Mouse (Mus musculus): ENCODE measurements around the gene Serpinb9e. TPM values are rescaled to one million over a fixed set of nuclear protein-coding genes. Genes with fewer than 3 reads are reported as not detected.
"Not testable (repeated sequence)": the region's sequence is repeated elsewhere in the genome, so short reads cannot be mapped to it uniquely, and the experiment has no call there.

Serpinb9e gene
- not detected for total RNA-seq (2021)
- not detected in 2 replicates for polyA plus RNA-seq (2012; rRNA removed)
- long read RNA-seq = 0 reads

GRCm38 (mm10) chr13:33249312-33249711, at the start of gene Serpinb9e:
Serpinb9e (plus strand) TSS chr13:33249612.
- not testable (repeated sequence) for DNase-seq

GRCm38 (mm10) chr13:33199740-33200139, 49.7 kb upstream of the Serpinb9e start:
- DNase-seq = peak; percentile 7

DNA sequence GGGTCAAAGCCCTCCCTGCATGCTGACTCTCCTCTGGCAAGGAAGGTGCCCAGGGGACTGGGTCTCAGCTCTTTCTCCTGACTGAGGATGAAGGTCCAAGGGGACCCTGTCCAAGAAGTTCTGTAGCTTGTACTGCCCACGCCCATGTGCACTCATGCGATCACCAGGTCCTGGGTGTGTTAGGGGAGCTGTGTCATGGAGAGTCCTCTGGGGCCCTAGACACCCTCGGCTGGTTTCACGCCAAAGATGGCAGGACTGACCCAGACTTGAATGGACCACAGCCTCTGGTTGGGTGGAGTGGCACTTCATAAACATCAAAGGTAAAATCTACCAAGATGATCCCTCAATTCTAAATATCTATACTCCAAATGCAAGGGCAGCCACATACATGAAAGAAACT, 59.2 kb downstream of the Serpinb9e start:
- DNase-seq = not testable (repeated sequence)

Other genes with a start within 250 kb of the Serpinb9e start
- gene Serpinb9, start 246.4 kb upstream of the Serpinb9e start, total RNA-seq (2021) = 10 to 100 TPM; 19.0 to 19.4 TPM
- gene Serpinb9, start 246.4 kb upstream of the Serpinb9e start, polyA plus RNA-seq (2012; rRNA removed) = 3.0 TPM in 2 replicates
- gene Serpinb9b, start 222.2 kb upstream of the Serpinb9e start, total RNA-seq (2021) = under 1 TPM; 0.09 to 0.17 TPM
- 0.04 TPM in 1 of 2 replicates, not detected in the other for gene Serpinb9b, start 222.2 kb upstream of the Serpinb9e start, polyA plus RNA-seq (2012; rRNA removed)
- gene Serpinb1b, start 171.0 kb upstream of the Serpinb9e start, total RNA-seq (2021) = under 1 TPM in 1 of 2 experiments, not detected in 1; 0.17 TPM
- 0.10 and 0.35 TPM in 2 replicates for gene Serpinb1b, start 171.0 kb upstream of the Serpinb9e start, polyA plus RNA-seq (2012; rRNA removed)
- gene Serpinb9c, start 89.9 kb upstream of the Serpinb9e start, total RNA-seq (2021) = not detected
- gene Serpinb9c, start 89.9 kb upstream of the Serpinb9e start, polyA plus RNA-seq (2012; rRNA removed) = not detected in 2 replicates
- not detected for gene Serpinb9d, start 56.7 kb upstream of the Serpinb9e start, total RNA-seq (2021)
- not detected in 2 replicates for gene Serpinb9d, start 56.7 kb upstream of the Serpinb9e start, polyA plus RNA-seq (2012; rRNA removed)
- not detected for gene Serpinb9f, start 74.5 kb downstream of the Serpinb9e start, total RNA-seq (2021)
- gene Serpinb9f, start 74.5 kb downstream of the Serpinb9e start, polyA plus RNA-seq (2012; rRNA removed) = not detected in 2 replicates
- not detected for gene Gm11397, start 146.1 kb downstream of the Serpinb9e start, total RNA-seq (2021)
- not detected in 2 replicates for gene Gm11397, start 146.1 kb downstream of the Serpinb9e start, polyA plus RNA-seq (2012; rRNA removed)
- gene Serpinb9g, start 235.2 kb downstream of the Serpinb9e start, total RNA-seq (2021) = not detected
- not detected in 2 replicates for gene Serpinb9g, start 235.2 kb downstream of the Serpinb9e start, polyA plus RNA-seq (2012; rRNA removed)